Mouse (Mus musculus): ENCODE measurements around the gene Pgd.
"Not testable (repeated sequence)": the region's sequence is repeated elsewhere in the genome, so short reads cannot be mapped to it uniquely, and the experiment has no call there.

Gene Pgd

GRCm38 (mm10) chr4:149133395-149133794, 33.2 kb downstream of the Pgd start:
- DNase-seq (ENCODE audit: low spot score in 2 of 2): no peak

GRCm38 (mm10) chr4:149131789-149132565, 34.6 kb downstream of the Pgd start:
- DNase-seq (ENCODE audit: low spot score in 2 of 2): peak; percentile 31 to 32

- DNase-seq (ENCODE audit: low spot score in 2 of 2): no peak
Observed at GRCm38 (mm10) chr4:149131021-149131752, 35.4 kb downstream of the Pgd start.

- DNase-seq (ENCODE audit: low spot score in 2 of 2): no peak
Observed at GRCm38 (mm10) chr4:149128467-149128866, 38.1 kb downstream of the Pgd start.

GRCm38 (mm10) chr4:149126663-149127062, 39.9 kb downstream of the Pgd start, which contains the start of gene Cort:
Gene Cort (minus strand): TSS chr4:149126763.
- no peak for DNase-seq (ENCODE audit: low spot score in 2 of 2)

- DNase-seq (ENCODE audit: low spot score in 2 of 2): no peak
Observed at GRCm38 (mm10) chr4:149126115-149126509, 40.5 kb downstream of the Pgd start.

GRCm38 (mm10) chr4:149125341-149126114, 41.0 kb downstream of the Pgd start:
- DNase-seq (ENCODE audit: low spot score in 2 of 2): no peak

- DNase-seq (ENCODE audit: low spot score in 2 of 2): no peak
Observed at GRCm38 (mm10) chr4:149123432-149123831, 43.1 kb downstream of the Pgd start.

- not testable (repeated sequence) for DNase-seq (ENCODE audit: low spot score in 2 of 2)
Observed at GRCm38 (mm10) chr4:149119978-149120562, 46.5 kb downstream of the Pgd start.

GRCm38 (mm10) chr4:149103875-149104561, 62.6 kb downstream of the Pgd start, which contains the start of gene Dffa:
Gene Dffa (plus strand): TSS chr4:149104146.
- peak; percentile 75 to 88 for DNase-seq (ENCODE audit: low spot score in 2 of 2)

GRCm38 (mm10) chr4:149101456-149101855, 65.1 kb downstream of the Pgd start:
- no peak for DNase-seq (ENCODE audit: low spot score in 2 of 2)

GRCm38 (mm10) chr4:149100449-149100848, 66.1 kb downstream of the Pgd start:
- DNase-seq (ENCODE audit: low spot score in 2 of 2): not testable (repeated sequence)
